Mouse (Mus musculus): Measurements from ENCODE around the gene Ribc1. TPM values are rescaled to one million over a fixed set of nuclear protein-coding genes. Genes with fewer than 3 reads are reported as not detected.

Gene Ribc1
- polyA plus RNA-seq, 1 experiment: 0.97 TPM

GRCm38 (mm10) chrX:152007863-152008262 is 8.2 kb downstream of the Ribc1 start:
- Histone ChIP-seq H3K27me3 (ENCODE audit: control insufficient read depth, insufficient read depth, insufficient read length) (no peaks in the 10 kb centered on the region), H3K4me3 (no peak overlapping the region), H3K79me2 (ENCODE audit: control insufficient read depth, insufficient read depth) (no peaks in the 10 kb centered on the region), H3ac (ENCODE audit: control insufficient read depth, insufficient read length) (no peak overlapping the region), H3K36me3 (ENCODE audit: control insufficient read depth, insufficient read depth) (no peaks in the 10 kb centered on the region), H3K4me2 (ENCODE audit: low read depth) (no peak overlapping the region)
- no peak for TF ChIP-seq REST (IDR thresholded peaks at IDR 0.05; ENCODE audit: insufficient read depth, insufficient read length)
- TF ChIP-seq MYOD1 (IDR thresholded peaks at IDR 0.05; ENCODE audit: control insufficient read depth in 1 of 3, insufficient read length in 2 of 3, low read depth in 2 of 3): no peak
- TF ChIP-seq MAX (IDR thresholded peaks at IDR 0.05; ENCODE audit: low read depth): no peak
- no peak for TF ChIP-seq TCF3 (IDR thresholded peaks at IDR 0.05; ENCODE audit: insufficient read length, low read depth)
- TF ChIP-seq POLR2AphosphoS2 (IDR thresholded peaks at IDR 0.05; ENCODE audit: insufficient read length, low read depth): no peak

- H3K4me3 ChIP-seq: peak overlapping the region; percentile 62
- H3K27me3 ChIP-seq (ENCODE audit: control insufficient read depth, insufficient read depth, insufficient read length): no peaks in the 10 kb centered on the region
- H3K36me3 ChIP-seq (ENCODE audit: control insufficient read depth, insufficient read depth): no peaks in the 10 kb centered on the region
Observed at GRCm38 (mm10) chrX:152002865-152003264, 13.2 kb downstream of the Ribc1 start.

GRCm38 (mm10) chrX:152001737-152002710 is 14.1 kb downstream of the Ribc1 start, which contains the start of gene Hsd17b10:
Hsd17b10 (plus strand) TSS chrX:152001845.
- H3K27me3 ChIP-seq (ENCODE audit: control insufficient read depth, insufficient read depth, insufficient read length): no peaks in the 10 kb centered on the region
- peak within 1 kb of the TSS; percentile 62 for H3K4me3 ChIP-seq
- H3K36me3 ChIP-seq (ENCODE audit: control insufficient read depth, insufficient read depth): no peaks in the 10 kb centered on the region
- no peaks in the 10 kb centered on the region for H3K79me2 ChIP-seq (ENCODE audit: control insufficient read depth, insufficient read depth)
- TF ChIP-seq MYOD1 (IDR thresholded peaks at IDR 0.05; ENCODE audit: control insufficient read depth in 1 of 3, insufficient read length in 2 of 3, low read depth in 2 of 3): peak in 1 of 3 experiments; percentile 28
- TF ChIP-seq SRF (IDR thresholded peaks at IDR 0.05; ENCODE audit: control insufficient read depth, insufficient read length, low read depth): no peak
- TF ChIP-seq E2F4 (IDR thresholded peaks at IDR 0.05; ENCODE audit: insufficient read depth): no peak
- no peak for TF ChIP-seq TCF12 (IDR thresholded peaks at IDR 0.05; ENCODE audit: insufficient read depth, poor library complexity, severe bottlenecking)
- no peak for TF ChIP-seq CEBPB (IDR thresholded peaks at IDR 0.05; ENCODE audit: insufficient read depth, poor library complexity, severe bottlenecking)
- TF ChIP-seq POLR2AphosphoS2 (IDR thresholded peaks at IDR 0.05; ENCODE audit: insufficient read length, low read depth): peak; percentile 89
- TF ChIP-seq REST (IDR thresholded peaks at IDR 0.05; ENCODE audit: insufficient read depth, insufficient read length): no peak
- TF ChIP-seq MYOG (IDR thresholded peaks at IDR 0.05; ENCODE audit: control insufficient read depth in 1 of 3, insufficient read depth in 1 of 3, insufficient read length in 2 of 3, low read depth in 2 of 3): peak in 1 of 3 experiments; percentile 63
- TF ChIP-seq TCF3 (IDR thresholded peaks at IDR 0.05; ENCODE audit: insufficient read length, low read depth): no peak
- TF ChIP-seq USF1 (IDR thresholded peaks at IDR 0.05; ENCODE audit: low read depth): no peak
- no peak for TF ChIP-seq MAX (IDR thresholded peaks at IDR 0.05; ENCODE audit: low read depth)
- peak; percentile 89 for TF ChIP-seq POLR2A (IDR thresholded peaks at IDR 0.05; ENCODE audit: insufficient read length, low read depth)
- H3K4me2 ChIP-seq (ENCODE audit: low read depth): peak within 1 kb of the TSS; percentile 84
- H3ac ChIP-seq (ENCODE audit: control insufficient read depth, insufficient read length): no peak within 1 kb of the TSS

More at GRCm38 (mm10) chrX:152002865-152003264, 13.2 kb downstream of the Ribc1 start:
- H3K79me2 ChIP-seq (ENCODE audit: control insufficient read depth, insufficient read depth): no peaks in the 10 kb centered on the region
- no peak overlapping the region for H3ac ChIP-seq (ENCODE audit: control insufficient read depth, insufficient read length)
- H3K4me2 ChIP-seq (ENCODE audit: low read depth): peak overlapping the region; percentile 62
- TF ChIP-seq POLR2A (IDR thresholded peaks at IDR 0.05; ENCODE audit: insufficient read length, low read depth) (no peak), CEBPB (IDR thresholded peaks at IDR 0.05; ENCODE audit: insufficient read depth, poor library complexity, severe bottlenecking) (no peak), POLR2AphosphoS2 (IDR thresholded peaks at IDR 0.05; ENCODE audit: insufficient read length, low read depth) (no peak), MYOD1 (IDR thresholded peaks at IDR 0.05; ENCODE audit: control insufficient read depth in 1 of 3, insufficient read length in 2 of 3, low read depth in 2 of 3) (no peak), SRF (IDR thresholded peaks at IDR 0.05; ENCODE audit: control insufficient read depth, insufficient read length, low read depth) (no peak), TCF12 (IDR thresholded peaks at IDR 0.05; ENCODE audit: insufficient read depth, poor library complexity, severe bottlenecking) (no peak), E2F4 (IDR thresholded peaks at IDR 0.05; ENCODE audit: insufficient read depth) (no peak), TCF3 (IDR thresholded peaks at IDR 0.05; ENCODE audit: insufficient read length, low read depth) (no peak)

- no peak for TF ChIP-seq SRF (IDR thresholded peaks at IDR 0.05; ENCODE audit: control insufficient read depth, insufficient read length, low read depth)
- no peaks in the 10 kb centered on the region for H3K36me3 ChIP-seq (ENCODE audit: control insufficient read depth, insufficient read depth)
- H3ac ChIP-seq (ENCODE audit: control insufficient read depth, insufficient read length): no peak overlapping the region
- peak overlapping the region; percentile 62 for H3K4me3 ChIP-seq
- no peaks in the 10 kb centered on the region for H3K79me2 ChIP-seq (ENCODE audit: control insufficient read depth, insufficient read depth)
- H3K4me2 ChIP-seq (ENCODE audit: low read depth): peak overlapping the region; percentile 84
- no peaks in the 10 kb centered on the region for H3K27me3 ChIP-seq (ENCODE audit: control insufficient read depth, insufficient read depth, insufficient read length)
Observed at GRCm38 (mm10) chrX:152001182-152001684, 14.9 kb downstream of the Ribc1 start.
